Mouse (Mus musculus): Measurements from ENCODE around the gene Gm44790. TPM values are rescaled to one million over a fixed set of nuclear protein-coding genes. Genes with fewer than 3 reads are reported as not detected.
A peak's percentile ranks its signal among the peaks of the same experiment; 100 is the strongest.
"Not testable (repeated sequence)": the region's sequence is repeated elsewhere in the genome, so short reads cannot be mapped to it uniquely, and the experiment has no call there.

The Gm44790 gene
- polyA plus RNA-seq, 1 experiment from 2014 or later: not detected

- Histone ChIP-seq H3K4me2 (ENCODE audit: low read length) (no peak overlapping the region), H3K4me3 (ENCODE audit: low read depth, low read length) (no peak overlapping the region), H3K36me3 (ENCODE audit: control insufficient read depth, insufficient read depth, low read length) (no peaks in the 10 kb centered on the region), H3K27me3 (replicated peaks; ENCODE audit: control insufficient read depth, insufficient read depth, low read length) (no peaks in the 10 kb centered on the region), H3K9ac (ENCODE audit: low read length) (no peak overlapping the region), H3K9me3 (ENCODE audit: control insufficient read depth, low read length) (no peaks in the 10 kb centered on the region), H3K4me1 (replicated peaks; ENCODE audit: control insufficient read depth, insufficient read depth, low read length) (peaks cover 19% of the 10 kb centered on the region), H3K27ac (ENCODE audit: low read depth) (no peak overlapping the region)
- ATAC-seq (replicated peaks; ENCODE audit: low FRiP score, low TSS enrichment, low read depth) (no peak), DNase-seq (ENCODE audit: low spot score) (no peak)
- WGBS: 91% methylated on average over 7 of the region's 7 CpGs
Observed at GRCm38 (mm10) chr6:86485943-86486640, 59.6 kb downstream of the Gm44790 start.

GRCm38 (mm10) chr6:86487358-86488148, 61.1 kb downstream of the Gm44790 start:
- Histone ChIP-seq H3K4me2 (ENCODE audit: low read length) (peak overlapping the region; percentile 44), H3K9me3 (ENCODE audit: control insufficient read depth, low read length) (no peaks in the 10 kb centered on the region), H3K27ac (ENCODE audit: low read depth) (peak overlapping the region; percentile 97), H3K4me1 (replicated peaks; ENCODE audit: control insufficient read depth, insufficient read depth, low read length) (peaks cover 19% of the 10 kb centered on the region), H3K27me3 (replicated peaks; ENCODE audit: control insufficient read depth, insufficient read depth, low read length) (no peaks in the 10 kb centered on the region), H3K4me3 (ENCODE audit: low read depth, low read length) (0 out of 2 replicates have a peak overlapping the region, but pooled peaks have one; percentile 8), H3K36me3 (ENCODE audit: control insufficient read depth, insufficient read depth, low read length) (no peaks in the 10 kb centered on the region), H3K9ac (ENCODE audit: low read length) (peak overlapping the region; percentile 51)
- WGBS: 6% methylated on average over 24 of the region's 24 CpGs
- ATAC-seq (replicated peaks; ENCODE audit: low FRiP score, low TSS enrichment, low read depth): peak; percentile 95
- peak; percentile 88 for DNase-seq (ENCODE audit: low spot score)

DNA sequence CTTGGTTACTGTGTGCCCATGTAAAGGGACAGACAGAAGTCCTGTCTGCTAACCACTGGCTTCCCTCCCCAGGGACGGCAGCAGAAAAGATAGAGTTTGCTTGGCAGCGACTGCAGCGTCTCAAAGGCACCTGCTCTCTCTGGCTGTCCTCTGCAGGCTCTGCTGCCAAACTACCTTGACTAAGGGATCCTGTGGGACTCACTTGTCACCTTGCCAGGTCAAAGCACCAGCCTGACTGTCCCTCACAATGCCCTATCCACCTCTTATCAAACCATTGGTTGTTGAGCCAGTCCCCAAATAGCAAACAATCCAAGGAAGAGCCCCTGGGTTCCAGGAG, 61.7 kb downstream of the Gm44790 start:
- Histone ChIP-seq H3K36me3 (ENCODE audit: control insufficient read depth, insufficient read depth, low read length) (no peaks in the 10 kb centered on the region), H3K9ac (ENCODE audit: low read length) (peak overlapping the region; percentile 51), H3K9me3 (ENCODE audit: control insufficient read depth, low read length) (no peaks in the 10 kb centered on the region), H3K27ac (ENCODE audit: low read depth) (peak overlapping the region; percentile 97), H3K4me1 (replicated peaks; ENCODE audit: control insufficient read depth, insufficient read depth, low read length) (peaks cover 19% of the 10 kb centered on the region), H3K4me3 (ENCODE audit: low read depth, low read length) (no peak overlapping the region), H3K27me3 (replicated peaks; ENCODE audit: control insufficient read depth, insufficient read depth, low read length) (no peaks in the 10 kb centered on the region), H3K4me2 (ENCODE audit: low read length) (peak overlapping the region; percentile 44)
- ATAC-seq (replicated peaks; ENCODE audit: low FRiP score, low TSS enrichment, low read depth) (no peak), DNase-seq (ENCODE audit: low spot score) (no peak)
- 33% methylated on average over 3 of the region's 3 CpGs for WGBS

- H3K4me2 ChIP-seq (ENCODE audit: low read length): no peak overlapping the region
Observed at GRCm38 (mm10) chr6:86489945-86490344, 63.5 kb downstream of the Gm44790 start.

GRCm38 (mm10) chr6:86490413-86490812, 64.0 kb downstream of the Gm44790 start:
- not testable (repeated sequence) for H3K4me2 ChIP-seq (ENCODE audit: low read length); H3K4me3 ChIP-seq (ENCODE audit: low read depth, low read length); DNase-seq (ENCODE audit: low spot score); H3K27me3 ChIP-seq (replicated peaks; ENCODE audit: control insufficient read depth, insufficient read depth, low read length); H3K9ac ChIP-seq (ENCODE audit: low read length); H3K36me3 ChIP-seq (ENCODE audit: control insufficient read depth, insufficient read depth, low read length); ATAC-seq (replicated peaks; ENCODE audit: low FRiP score, low TSS enrichment, low read depth); H3K9me3 ChIP-seq (ENCODE audit: control insufficient read depth, low read length); H3K27ac ChIP-seq (ENCODE audit: low read depth)
- 93% methylated on average over 8 of the region's 8 CpGs for WGBS
- H3K4me1 ChIP-seq (replicated peaks; ENCODE audit: control insufficient read depth, insufficient read depth, low read length): peaks cover 19% of the 10 kb centered on the region

More at GRCm38 (mm10) chr6:86489945-86490344, 63.5 kb downstream of the Gm44790 start:
- Histone ChIP-seq H3K4me3 (ENCODE audit: low read depth, low read length) (no peak overlapping the region), H3K36me3 (ENCODE audit: control insufficient read depth, insufficient read depth, low read length) (no peaks in the 10 kb centered on the region), H3K27ac (ENCODE audit: low read depth) (no peak overlapping the region), H3K4me1 (replicated peaks; ENCODE audit: control insufficient read depth, insufficient read depth, low read length) (peaks cover 19% of the 10 kb centered on the region), H3K9me3 (ENCODE audit: control insufficient read depth, low read length) (no peaks in the 10 kb centered on the region), H3K27me3 (replicated peaks; ENCODE audit: control insufficient read depth, insufficient read depth, low read length) (no peaks in the 10 kb centered on the region), H3K9ac (ENCODE audit: low read length) (no peak overlapping the region)
- 95% methylated on average over 2 of the region's 2 CpGs for WGBS
- ATAC-seq (replicated peaks; ENCODE audit: low FRiP score, low TSS enrichment, low read depth) (no peak), DNase-seq (ENCODE audit: low spot score) (no peak)

GRCm38 (mm10) chr6:86493469-86494263, 67.2 kb downstream of the Gm44790 start:
- 68% methylated on average over 13 of the region's 13 CpGs for WGBS
- Histone ChIP-seq H3K27ac (ENCODE audit: low read depth) (no peak overlapping the region), H3K9me3 (ENCODE audit: control insufficient read depth, low read length) (no peaks in the 10 kb centered on the region), H3K36me3 (ENCODE audit: control insufficient read depth, insufficient read depth, low read length) (no peaks in the 10 kb centered on the region), H3K9ac (ENCODE audit: low read length) (no peak overlapping the region), H3K27me3 (replicated peaks; ENCODE audit: control insufficient read depth, insufficient read depth, low read length) (no peaks in the 10 kb centered on the region), H3K4me2 (ENCODE audit: low read length) (no peak overlapping the region), H3K4me1 (replicated peaks; ENCODE audit: control insufficient read depth, insufficient read depth, low read length) (peaks cover 10% of the 10 kb centered on the region), H3K4me3 (ENCODE audit: low read depth, low read length) (no peak overlapping the region)
- no peak for DNase-seq (ENCODE audit: low spot score)
- ATAC-seq (replicated peaks; ENCODE audit: low FRiP score, low TSS enrichment, low read depth): no peak

DNA sequence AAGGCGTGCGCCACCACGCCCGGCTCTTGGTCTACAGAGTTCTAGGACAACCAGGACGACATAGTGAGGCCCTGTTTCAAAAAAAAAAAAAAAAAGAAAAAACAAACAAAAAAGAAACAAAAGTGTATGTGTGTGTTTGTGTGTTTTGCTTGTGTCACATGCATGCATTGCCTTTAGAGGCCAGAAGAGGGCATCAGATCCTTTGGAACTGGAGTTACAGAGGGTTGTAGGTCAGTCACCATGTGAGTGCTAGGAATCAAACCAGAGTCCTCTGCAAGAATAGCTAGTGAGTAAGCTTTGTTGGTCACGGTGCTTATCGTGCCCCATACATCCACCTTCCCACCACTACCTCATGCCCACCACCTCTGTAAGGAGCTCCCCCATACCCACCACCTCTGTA, 68.3 kb downstream of the Gm44790 start:
- Histone ChIP-seq H3K4me1 (replicated peaks; ENCODE audit: control insufficient read depth, insufficient read depth, low read length) (peaks cover 10% of the 10 kb centered on the region), H3K27me3 (replicated peaks; ENCODE audit: control insufficient read depth, insufficient read depth, low read length) (no peaks in the 10 kb centered on the region), H3K9me3 (ENCODE audit: control insufficient read depth, low read length) (no peaks in the 10 kb centered on the region), H3K36me3 (ENCODE audit: control insufficient read depth, insufficient read depth, low read length) (no peaks in the 10 kb centered on the region), H3K4me2 (ENCODE audit: low read length) (no peak overlapping the region), H3K9ac (ENCODE audit: low read length) (no peak overlapping the region), H3K4me3 (ENCODE audit: low read depth, low read length) (no peak overlapping the region), H3K27ac (ENCODE audit: low read depth) (no peak overlapping the region)
- ATAC-seq (replicated peaks; ENCODE audit: low FRiP score, low TSS enrichment, low read depth): no peak
- 94% methylated on average over 7 of the region's 7 CpGs for WGBS
- no peak for DNase-seq (ENCODE audit: low spot score)
